Mouse (Mus musculus) intestine, embryonic 15.5 days (tissue): ENCODE measurements at regions not wholly inside any gene's neighbourhood (a gene's known extent, or its start where the extent isn't known, plus 50 kb on each side); places are given as distances from the start of the nearest gene placed in this dataset.
"Not testable (repeated sequence)": the region's sequence is repeated elsewhere in the genome, so short reads cannot be mapped to it uniquely, and the experiment has no call there.

Experiments
- ATAC-seq: fragments of 200-750 bp; cut with Nextera tagmentation; 2 replicates; pipeline ENCODE4 v1.8.0; 2017; ENCODE audit warnings: moderate TSS enrichment, moderate library complexity
- H3K27ac ChIP-seq: fragments of 300-500 bp; sonication (generic); 2 replicates; pipeline ENCODE4 v1.5.1; 2015; ENCODE audit warnings: mild to moderate bottlenecking, inconsistent platforms
- H3K27me3 ChIP-seq: fragments of 300-500 bp; sonication (generic); replicated peaks from 2 replicates; pipeline ENCODE4 v1.6.1; 2015; ENCODE audit warnings: inconsistent platforms
- H3K36me3 ChIP-seq: fragments of 300-500 bp; sonication (generic); 2 replicates; pipeline ENCODE4 v1.6.1; 2015; ENCODE audit warnings: inconsistent platforms
- H3K4me1 ChIP-seq: fragments of 300-500 bp; sonication (generic); replicated peaks from 2 replicates; pipeline ENCODE4 v1.6.1; 2015; ENCODE audit warnings: inconsistent platforms
- H3K4me2 ChIP-seq: fragments of 300-500 bp; sonication (generic); replicated peaks from 2 replicates; pipeline ENCODE4 v1.6.1; 2015; ENCODE audit warnings: mild to moderate bottlenecking, inconsistent platforms
- H3K4me3 ChIP-seq: fragments of 300-500 bp; sonication (generic); replicated peaks from 2 replicates; pipeline ENCODE4 v1.5.1; 2015; ENCODE audit warnings: inconsistent platforms
- H3K9ac ChIP-seq: fragments of 300-500 bp; sonication (generic); 2 replicates; pipeline ENCODE4 v1.6.1; 2015; ENCODE audit warnings: inconsistent platforms
- H3K9me3 ChIP-seq: fragments of 300-500 bp; sonication (generic); 2 replicates; pipeline ENCODE4 v1.6.1; 2016; ENCODE audit warnings: inconsistent platforms
- WGBS: fragments of 180-500 bp; shearing (Covaris S2); methylation state at CpG from one replicate; pipeline ENCODE4 v1.1.7; 2015; 5-methylcytosine and 5-hydroxymethylcytosine counted together

DNA sequence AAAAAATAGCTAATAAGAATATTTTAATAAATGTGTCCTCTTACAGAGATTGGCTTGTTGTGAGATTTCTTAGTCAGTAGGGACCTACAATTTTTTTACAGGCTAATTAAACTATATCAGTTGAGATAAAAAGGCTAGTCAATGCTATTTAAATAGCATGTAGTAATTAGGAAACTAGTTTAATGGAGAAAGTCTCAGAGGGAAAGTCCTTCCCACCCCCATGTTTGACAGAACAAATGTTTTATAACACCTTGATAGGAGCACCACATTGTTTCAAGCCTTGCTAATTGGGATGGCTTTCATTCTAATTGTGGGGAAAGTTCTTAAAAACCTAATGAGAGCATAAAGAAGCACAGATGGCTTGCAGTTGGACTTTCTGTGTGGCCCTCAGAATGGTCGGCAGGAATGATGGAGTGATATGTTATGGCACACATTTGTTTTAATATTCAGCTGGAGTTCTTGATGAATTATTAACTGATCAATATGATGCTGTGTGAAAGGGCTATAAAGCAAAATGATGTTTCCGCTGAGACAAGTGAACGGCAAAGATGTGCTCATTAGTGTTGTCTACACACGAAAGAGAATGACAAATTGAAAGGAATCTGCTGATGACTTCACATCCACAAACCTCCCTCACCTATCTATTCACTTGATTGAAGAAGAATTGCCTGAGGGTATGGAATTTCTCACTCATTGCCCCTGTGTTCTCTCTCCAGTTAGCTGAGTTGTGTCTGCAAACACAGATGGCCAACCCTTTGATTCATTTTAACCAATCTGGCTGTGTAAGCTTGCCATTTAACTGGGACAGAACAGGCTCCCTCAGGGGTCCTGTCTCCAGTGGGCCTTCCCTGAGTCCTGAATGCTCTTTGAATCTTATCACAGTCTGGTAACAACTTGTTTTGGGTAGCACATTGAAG lies 111.5 kb upstream of the Arhgap20 start:
- ATAC-seq, result no peak
- no peaks in the 10 kb centered on the region for H3K27me3 ChIP-seq
- no peak overlapping the region for H3K4me3 ChIP-seq
- no peaks in the 10 kb centered on the region for H3K9me3 ChIP-seq
- no peaks in the 10 kb centered on the region for H3K4me1 ChIP-seq
- 73% methylated on average over 4 of the region's 4 CpGs for WGBS
- H3K4me2 ChIP-seq, result no peak overlapping the region
- H3K9ac ChIP-seq, result no peak overlapping the region
- no peak overlapping the region for H3K27ac ChIP-seq
- no peaks in the 10 kb centered on the region for H3K36me3 ChIP-seq

DNA sequence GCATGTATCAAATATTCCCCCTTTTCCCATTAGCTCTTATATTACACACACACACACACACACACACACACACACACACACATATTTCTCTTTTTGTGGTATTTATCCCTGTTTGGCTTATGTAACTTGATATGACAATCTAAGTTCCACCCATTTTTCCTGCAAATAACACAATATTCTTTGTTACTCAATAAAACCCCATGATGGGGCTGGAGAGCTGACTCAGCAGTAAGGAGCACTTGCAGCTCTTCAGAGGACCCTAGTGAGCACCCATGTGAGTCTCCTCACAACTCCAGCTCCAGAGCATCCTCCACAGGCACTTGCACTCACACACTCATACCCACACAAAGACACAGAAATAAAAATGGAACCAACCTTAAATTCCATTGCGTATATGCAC lies 110.5 kb upstream of the Arhgap20 start:
- ATAC-seq, result no peak
- Histone ChIP-seq H3K9me3 (no peaks in the 10 kb centered on the region), H3K27ac (no peak overlapping the region), H3K36me3 (no peaks in the 10 kb centered on the region), H3K4me2 (no peak overlapping the region), H3K4me1 (no peaks in the 10 kb centered on the region), H3K27me3 (no peaks in the 10 kb centered on the region), H3K4me3 (no peak overlapping the region), H3K9ac (no peak overlapping the region)
- 95% methylated on average over 1 of the region's 1 CpGs for WGBS

GRCm38 (mm10) chr9:51657796-51658195 lies 107.3 kb upstream of the Arhgap20 start:
- H3K9me3 ChIP-seq, result no peaks in the 10 kb centered on the region
- no peak overlapping the region for H3K9ac ChIP-seq
- H3K4me2 ChIP-seq, result no peak overlapping the region
- no peaks in the 10 kb centered on the region for H3K36me3 ChIP-seq
- ATAC-seq, result no peak
- H3K27me3 ChIP-seq, result no peaks in the 10 kb centered on the region
- no peak overlapping the region for H3K4me3 ChIP-seq
- H3K4me1 ChIP-seq, result no peaks in the 10 kb centered on the region
- WGBS, result 91% methylated on average over 1 of the region's 1 CpGs
- H3K27ac ChIP-seq, result no peak overlapping the region

- no peak overlapping the region for H3K9ac ChIP-seq
- no peaks in the 10 kb centered on the region for H3K36me3 ChIP-seq
- H3K4me3 ChIP-seq, result no peak overlapping the region
- no peaks in the 10 kb centered on the region for H3K9me3 ChIP-seq
- no peaks in the 10 kb centered on the region for H3K27me3 ChIP-seq
- H3K4me1 ChIP-seq, result no peaks in the 10 kb centered on the region
- WGBS, result 49% methylated on average over 7 of the region's 7 CpGs
- no peak overlapping the region for H3K4me2 ChIP-seq
- no peak overlapping the region for H3K27ac ChIP-seq
- no peak for ATAC-seq
Observed at GRCm38 (mm10) chr9:51660908-51661874, 103.9 kb upstream of the Arhgap20 start.

- ATAC-seq, result no peak
- H3K9ac ChIP-seq, result no peak overlapping the region
- no peak overlapping the region for H3K4me3 ChIP-seq
- H3K36me3 ChIP-seq, result no peaks in the 10 kb centered on the region
- H3K4me2 ChIP-seq, result no peak overlapping the region
- no peaks in the 10 kb centered on the region for H3K4me1 ChIP-seq
- H3K9me3 ChIP-seq, result no peaks in the 10 kb centered on the region
- no peaks in the 10 kb centered on the region for H3K27me3 ChIP-seq
- H3K27ac ChIP-seq, result no peak overlapping the region
- WGBS, result 87% methylated on average over 2 of the region's 2 CpGs
Observed at GRCm38 (mm10) chr9:51661911-51662310, 103.2 kb upstream of the Arhgap20 start.

DNA sequence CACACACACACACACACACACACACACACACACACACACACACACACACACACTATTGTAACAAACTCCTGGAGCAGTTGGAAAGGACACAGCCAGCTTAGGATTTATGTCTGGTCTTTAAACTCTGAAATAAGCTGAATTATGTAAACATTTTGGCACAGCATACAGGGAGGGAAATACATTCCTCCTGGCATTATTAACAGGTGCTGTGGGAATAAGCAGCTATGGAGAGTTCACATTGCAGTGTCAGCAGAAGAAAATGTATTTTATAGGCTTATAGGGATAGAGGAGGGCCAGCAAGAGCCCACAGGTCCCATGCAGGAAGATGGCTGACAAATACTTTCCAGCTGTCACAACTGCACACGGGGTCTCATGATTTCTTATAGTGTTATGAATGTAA lies 100.8 kb upstream of the Arhgap20 start:
- no peaks in the 10 kb centered on the region for H3K36me3 ChIP-seq
- H3K9me3 ChIP-seq, result no peaks in the 10 kb centered on the region
- no peaks in the 10 kb centered on the region for H3K4me1 ChIP-seq
- H3K27ac ChIP-seq, result no peak overlapping the region
- no peak overlapping the region for H3K4me3 ChIP-seq
- ATAC-seq, result no peak
- H3K4me2 ChIP-seq, result no peak overlapping the region
- no peaks in the 10 kb centered on the region for H3K27me3 ChIP-seq
- 29% methylated on average over 1 of the region's 1 CpGs for WGBS
- no peak overlapping the region for H3K9ac ChIP-seq

- H3K27ac ChIP-seq, result no peak overlapping the region
- ATAC-seq, result no peak
- H3K36me3 ChIP-seq, result no peaks in the 10 kb centered on the region
- H3K9ac ChIP-seq, result no peak overlapping the region
- no peak overlapping the region for H3K4me3 ChIP-seq
- no peak overlapping the region for H3K4me2 ChIP-seq
- no peaks in the 10 kb centered on the region for H3K27me3 ChIP-seq
- no peaks in the 10 kb centered on the region for H3K9me3 ChIP-seq
- no peaks in the 10 kb centered on the region for H3K4me1 ChIP-seq
Observed at GRCm38 (mm10) chr9:51664876-51665275, 100.3 kb upstream of the Arhgap20 start.

GRCm38 (mm10) chr9:51668976-51669375 lies 96.2 kb upstream of the Arhgap20 start:
- not testable (repeated sequence) for H3K4me3 ChIP-seq, ATAC-seq, H3K9ac ChIP-seq, H3K9me3 ChIP-seq, H3K36me3 ChIP-seq, H3K4me1 ChIP-seq, H3K27ac ChIP-seq, H3K27me3 ChIP-seq, H3K4me2 ChIP-seq
- 92% methylated on average over 12 of the region's 12 CpGs for WGBS

DNA sequence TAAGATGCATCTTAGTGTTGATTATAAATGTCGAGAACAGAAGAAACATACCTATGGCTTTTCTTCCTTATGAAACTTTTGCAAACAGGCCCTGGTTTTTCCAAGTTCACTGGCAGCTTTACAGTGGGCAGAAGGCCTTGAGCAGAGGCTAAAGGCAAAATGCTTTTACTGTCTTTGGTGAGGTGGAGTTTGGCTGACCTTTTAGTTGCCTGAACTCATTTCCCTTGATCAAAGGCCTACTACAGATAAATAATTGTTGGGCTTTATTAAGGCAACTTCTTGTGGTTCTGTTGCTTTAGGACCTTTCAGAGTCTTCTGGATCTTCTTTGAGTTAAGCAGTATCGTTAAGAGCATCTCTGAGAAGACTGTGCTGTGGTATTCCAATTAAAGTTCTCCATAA lies 94.6 kb upstream of the Arhgap20 start:
- H3K27ac ChIP-seq, result no peak overlapping the region
- ATAC-seq, result no peak
- H3K4me1 ChIP-seq, result no peaks in the 10 kb centered on the region
- no peak overlapping the region for H3K4me3 ChIP-seq
- no peaks in the 10 kb centered on the region for H3K27me3 ChIP-seq
- no peak overlapping the region for H3K9ac ChIP-seq
- 91% methylated on average over 2 of the region's 2 CpGs for WGBS
- H3K9me3 ChIP-seq, result no peaks in the 10 kb centered on the region
- no peaks in the 10 kb centered on the region for H3K36me3 ChIP-seq
- H3K4me2 ChIP-seq, result no peak overlapping the region

GRCm38 (mm10) chr9:51686536-51686935 lies 78.6 kb upstream of the Arhgap20 start:
- no peak overlapping the region for H3K27ac ChIP-seq
- no peaks in the 10 kb centered on the region for H3K36me3 ChIP-seq
- 78% methylated on average over 1 of the region's 1 CpGs for WGBS
- no peak overlapping the region for H3K4me2 ChIP-seq
- no peak for ATAC-seq
- H3K27me3 ChIP-seq, result no peaks in the 10 kb centered on the region
- no peak overlapping the region for H3K9ac ChIP-seq
- H3K4me1 ChIP-seq, result no peaks in the 10 kb centered on the region
- H3K9me3 ChIP-seq, result no peaks in the 10 kb centered on the region
- no peak overlapping the region for H3K4me3 ChIP-seq

GRCm38 (mm10) chr9:51714326-51714725 lies 50.8 kb upstream of the Arhgap20 start:
- Histone ChIP-seq H3K4me3 (no peak overlapping the region), H3K9me3 (no peaks in the 10 kb centered on the region), H3K4me2 (no peak overlapping the region), H3K36me3 (no peaks in the 10 kb centered on the region), H3K4me1 (no peaks in the 10 kb centered on the region), H3K27me3 (no peaks in the 10 kb centered on the region), H3K9ac (no peak overlapping the region), H3K27ac (no peak overlapping the region)
- WGBS, result 82% methylated on average over 3 of the region's 3 CpGs
- ATAC-seq, result no peak
